Mouse (Mus musculus): ENCODE data around the gene Rabif.
"Not testable (repeated sequence)": the region's sequence is repeated elsewhere in the genome, so short reads cannot be mapped to it uniquely, and the experiment has no call there.

DNA sequence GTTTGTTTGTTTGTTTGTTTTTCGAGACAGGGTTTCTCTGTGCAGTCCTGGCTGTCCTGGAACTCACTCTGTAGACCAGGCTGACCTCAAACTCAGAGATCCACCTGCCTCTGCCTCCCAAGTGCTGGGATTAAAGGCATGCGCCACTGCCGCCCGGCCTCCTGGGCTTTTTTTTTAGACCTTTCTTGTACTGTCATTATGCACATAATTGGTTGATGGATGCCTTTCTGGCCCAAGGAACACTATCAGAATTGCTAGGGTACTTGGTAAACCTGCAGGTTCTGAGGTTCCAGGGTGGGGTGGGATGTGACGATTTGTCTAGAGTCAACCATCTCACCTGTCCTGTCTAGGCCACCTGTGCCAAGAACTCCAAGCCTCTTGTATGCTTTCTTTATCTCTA is 24.8 kb downstream of the Rabif start:
- not testable (repeated sequence) for TF ChIP-seq EP300, CTCF (IDR thresholded peaks at IDR 0.05; ENCODE audit: low read depth)
